Mouse (Mus musculus): ENCODE results near the gene Fam43a. TPM values are rescaled to one million over a fixed set of nuclear protein-coding genes. Genes with fewer than 3 reads are reported as not detected.

The Fam43a gene
- total RNA-seq, 2 experiments from 2014 or later = 24.6 to 30.9 TPM

DNA sequence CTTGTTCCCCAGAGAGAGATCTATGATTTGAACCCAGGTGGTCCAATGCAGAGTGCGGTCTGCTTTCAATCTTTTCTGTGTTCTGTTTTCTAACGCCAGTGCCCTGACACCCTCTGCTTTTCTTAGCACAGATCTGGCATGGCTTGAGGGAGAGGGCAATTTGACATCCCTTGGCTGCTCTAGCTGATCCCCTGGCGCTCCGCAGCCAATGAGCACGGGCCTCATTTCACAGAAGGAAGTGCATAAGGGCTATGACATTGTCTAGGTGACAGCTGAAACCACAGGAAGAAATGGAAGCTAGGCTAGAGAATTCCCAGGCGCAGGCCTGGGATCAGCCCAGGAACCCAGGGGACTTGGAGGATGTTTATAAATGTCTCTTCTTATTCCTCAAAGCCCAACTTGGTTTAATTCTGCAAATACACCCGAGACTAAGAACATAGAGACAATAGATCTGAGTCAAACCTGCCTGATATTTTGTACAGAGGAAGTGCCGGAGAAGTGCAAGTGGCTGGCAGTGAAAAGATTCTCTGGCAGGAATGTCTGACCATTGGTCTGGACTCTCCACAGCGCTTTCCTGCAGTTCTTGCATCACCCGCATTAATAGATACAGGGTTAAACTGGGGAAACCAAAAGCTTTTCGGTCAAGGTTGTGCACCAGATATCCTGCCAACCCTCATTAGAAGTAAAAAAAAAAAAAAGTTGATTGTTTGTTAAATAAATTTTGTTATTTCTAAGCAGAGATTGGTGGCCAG, 28.2 kb downstream of the Fam43a start:
- no peak for DNase-seq (ENCODE audit: low spot score in 2 of 2)

- no peak for DNase-seq (ENCODE audit: low spot score in 2 of 2)
Measured at GRCm38 (mm10) chr16:30628401-30628800, 28.9 kb downstream of the Fam43a start.

DNA sequence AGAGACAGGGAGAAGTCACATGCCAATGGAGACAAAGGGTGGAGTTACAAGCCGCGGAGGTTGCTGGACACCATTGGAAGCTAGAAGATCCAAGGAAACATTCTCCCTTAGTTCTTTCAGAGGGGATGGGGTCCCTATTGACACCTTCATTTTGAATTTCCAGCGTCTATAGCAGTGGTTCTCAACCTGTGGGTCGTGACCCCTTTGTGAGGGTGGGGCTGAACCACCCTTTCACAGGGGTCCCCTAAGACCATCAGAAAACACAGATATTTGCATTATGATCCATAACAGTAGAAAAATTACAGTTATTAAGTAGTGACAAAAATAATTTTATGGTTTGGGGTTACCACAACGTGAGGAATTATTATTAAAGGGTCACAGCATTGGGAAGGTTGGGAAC, 30.0 kb downstream of the Fam43a start:
- DNase-seq (ENCODE audit: low spot score in 2 of 2) = no peak

GRCm38 (mm10) chr16:30633906-30634746, 34.6 kb downstream of the Fam43a start:
- no peak for DNase-seq (ENCODE audit: low spot score in 2 of 2)

DNA sequence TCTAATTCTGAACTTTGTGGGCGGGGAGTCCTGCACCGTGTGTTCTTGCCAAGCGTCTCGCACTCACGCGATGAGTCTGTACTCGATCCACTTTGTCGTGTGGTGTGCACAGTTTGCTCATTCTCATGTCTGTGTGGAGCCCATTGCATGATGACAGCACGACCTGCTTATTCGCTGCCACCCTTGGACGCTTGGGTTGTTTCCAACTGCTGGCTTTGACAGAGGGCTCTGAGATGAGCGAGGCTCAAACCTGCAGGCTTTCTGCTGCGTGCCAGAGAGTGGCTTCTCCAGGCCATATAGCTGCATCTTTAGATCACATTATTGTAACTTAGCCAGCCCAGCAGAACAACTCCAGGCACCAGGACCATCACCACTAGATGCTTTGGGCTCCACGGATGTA, 39.1 kb downstream of the Fam43a start:
- DNase-seq (ENCODE audit: low spot score in 2 of 2) = no peak

GRCm38 (mm10) chr16:30640591-30640990, 41.1 kb downstream of the Fam43a start:
- DNase-seq (ENCODE audit: low spot score in 2 of 2) = no peak

- no peak for DNase-seq (ENCODE audit: low spot score in 2 of 2)
Measured at GRCm38 (mm10) chr16:30641408-30641807, 41.9 kb downstream of the Fam43a start.

DNA sequence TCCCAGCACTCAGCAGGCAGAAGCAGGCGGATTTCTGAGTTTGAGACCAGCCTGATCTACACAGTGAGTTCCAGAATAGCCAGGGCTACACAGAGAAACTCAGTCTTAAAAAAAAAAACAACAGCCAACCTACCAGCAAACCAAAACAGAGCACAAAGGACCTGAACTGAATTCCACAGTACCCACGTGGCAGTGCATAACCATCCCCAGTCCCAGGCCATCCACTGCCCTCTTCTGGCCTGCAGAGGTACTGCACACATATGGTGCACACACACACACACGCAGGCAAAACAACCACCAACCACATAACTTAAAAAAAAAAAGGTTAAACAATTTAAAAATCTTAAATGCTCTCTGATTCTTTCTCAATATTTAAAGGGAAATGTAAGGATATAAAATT, 42.7 kb downstream of the Fam43a start:
- DNase-seq (ENCODE audit: low spot score in 2 of 2) = no peak

- no peak for DNase-seq (ENCODE audit: low spot score in 2 of 2)
Measured at GRCm38 (mm10) chr16:30644981-30645380, 45.5 kb downstream of the Fam43a start.

- DNase-seq (ENCODE audit: low spot score in 2 of 2) = no peak
Measured at GRCm38 (mm10) chr16:30645841-30646558, 46.5 kb downstream of the Fam43a start.

GRCm38 (mm10) chr16:30646856-30647255, 47.3 kb downstream of the Fam43a start:
- no peak for DNase-seq (ENCODE audit: low spot score in 2 of 2)

- no peak for DNase-seq (ENCODE audit: low spot score in 2 of 2)
Measured at GRCm38 (mm10) chr16:30651292-30651691, 51.8 kb downstream of the Fam43a start.

Other genes starting within 250 kb of the Fam43a start
- 10 to 100 TPM; 91.0 to 99.7 TPM for gene Atp13a3, start 193.7 kb upstream of the Fam43a start, total RNA-seq (2021)
- gene Tmem44, start 48.9 kb upstream of the Fam43a start, total RNA-seq (2021) = 1 to 10 TPM; 3.7 to 4.2 TPM
- gene Lsg1, start 12.1 kb upstream of the Fam43a start, total RNA-seq (2021) = 10 to 100 TPM; 38.5 to 39.5 TPM